Comparison of ENCODE assay signal across 8 mouse cellular contexts in the genomic region with DNA sequence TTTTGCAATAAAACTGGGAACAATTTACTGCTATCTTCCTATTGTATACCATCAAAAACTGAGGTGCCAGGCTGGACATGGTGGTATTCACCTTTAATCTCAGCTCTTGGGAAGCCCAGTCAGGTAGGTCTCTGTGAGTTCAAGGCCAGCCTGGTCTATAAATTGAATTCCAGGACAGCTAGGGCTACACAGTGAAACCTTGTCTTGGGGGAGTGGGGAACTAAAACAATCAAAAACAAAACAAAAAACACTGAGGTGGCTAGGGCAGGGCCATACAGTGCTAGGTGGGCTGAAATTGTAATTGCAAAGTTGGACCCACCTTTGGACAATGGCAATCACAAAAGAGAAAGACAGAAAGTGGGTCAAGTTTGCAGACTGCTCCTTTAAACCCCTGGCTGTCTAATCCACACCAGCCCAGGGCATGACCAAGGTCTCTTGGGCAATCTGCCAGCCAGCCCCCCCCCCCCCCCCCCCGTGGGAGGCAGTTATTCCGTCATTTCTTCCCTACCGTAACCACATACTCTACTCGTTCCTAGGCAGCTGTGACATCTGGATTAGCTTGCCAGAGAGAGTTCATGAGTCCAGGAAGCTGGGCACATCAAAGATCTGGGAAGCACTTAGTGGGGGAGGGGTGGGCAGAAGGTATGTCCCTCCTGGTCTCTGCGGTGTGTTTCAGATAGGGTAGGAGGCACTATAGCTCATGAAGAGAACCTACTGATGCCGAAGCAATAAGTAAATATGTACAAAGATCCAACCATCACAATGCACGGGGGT. TPM values are rescaled to one million over a fixed set of nuclear protein-coding genes. Genes with fewer than 3 reads are reported as not detected.
DNase-seq lines count a peak whose midpoint lies in the region; ATAC-seq and TF ChIP-seq lines count a peak whose summit lies in the region.

No protein-coding gene starts in this region.

- peaks cover 22% of the 10 kb centered on the region for H3K4me1 ChIP-seq in heart, embryonic 10.5 days
- peaks cover 15% of the 10 kb centered on the region for H3K4me1 ChIP-seq in heart, embryonic 16.5 days (ENCODE audit: control insufficient read depth, insufficient read depth, low read length)
- peaks cover 13% of the 10 kb centered on the region for H3K4me1 ChIP-seq in neural tube, embryonic 12.5 days

- ATAC-seq in Patski, result peak; percentile 81
- peak; percentile 58; the same call in 1 of the 2 replicates for ATAC-seq in heart, embryonic 16.5 days (replicated peaks; ENCODE audit: extremely low read depth, insufficient read depth, low FRiP score)
- ATAC-seq in neural tube, embryonic 12.5 days (ENCODE audit: low FRiP score, low read depth), result peak; percentile 84
- ATAC-seq in inflammation-experienced regulatory T-cells, adult 6 months, result no peak

- no peaks in the 10 kb centered on the region for H3K36me3 ChIP-seq in heart, embryonic 10.5 days
- H3K36me3 ChIP-seq in heart, embryonic 16.5 days (ENCODE audit: control insufficient read depth, insufficient read depth), result no peaks in the 10 kb centered on the region
- H3K36me3 ChIP-seq in neural tube, embryonic 12.5 days, result no peaks in the 10 kb centered on the region

- intact Hi-C loops in left cerebral cortex, postnatal 36 days (cut with DNase I), result no loop called here

- DNase-seq in heart, embryonic 10.5 days (ENCODE audit: low spot score), result no peak
- DNase-seq in heart, adult 18-20 months, result no peak
- peak; percentile 73 for DNase-seq in Patski (ENCODE audit: low read depth, low spot score)
- DNase-seq in kidney, postnatal 36 days, result peak; percentile 76 to 77
- no peak for DNase-seq in left cerebral cortex, postnatal 36 days (ENCODE audit: low spot score in 2 of 2)

- POLR2A ChIA-PET in Patski (lab: Charles Lee), result interaction anchor here (0.6 to 1.4 kb wide), 3 partner anchors 12 to 648 kb away, joined by 3 to 5 read pairs (median 3); a partner anchor contains a TSS

- no peaks in the 10 kb centered on the region for H3K27me3 ChIP-seq in heart, embryonic 10.5 days (ENCODE audit: insufficient read depth, poor library complexity, severe bottlenecking)
- H3K27me3 ChIP-seq in Patski, result no peaks in the 10 kb centered on the region
- H3K27me3 ChIP-seq in heart, embryonic 16.5 days (ENCODE audit: control insufficient read depth, insufficient read depth, low read length), result no peaks in the 10 kb centered on the region
- no peaks in the 10 kb centered on the region for H3K27me3 ChIP-seq in neural tube, embryonic 12.5 days (replicated peaks)

- WGBS in heart, embryonic 10.5 days, result 10% methylated on average over 7 of the region's 7 CpGs
- WGBS in heart, embryonic 16.5 days, result 6% methylated on average over 7 of the region's 7 CpGs
- 4% methylated on average over 7 of the region's 7 CpGs for WGBS in neural tube, embryonic 12.5 days

- H3K27ac ChIP-seq in heart, embryonic 10.5 days, result peak overlapping the region; percentile 62
- H3K27ac ChIP-seq in heart, embryonic 16.5 days (ENCODE audit: low read length), result 0 out of 2 replicates have a peak overlapping the region, but pooled peaks have one; percentile 40
- H3K27ac ChIP-seq in neural tube, embryonic 12.5 days, result no peak overlapping the region

- 0 out of 2 replicates have a peak overlapping the region, but pooled peaks have one; percentile 5 for H3K4me3 ChIP-seq in heart, embryonic 10.5 days
- no peak overlapping the region for H3K4me3 ChIP-seq in heart, embryonic 16.5 days (ENCODE audit: low read length)
- H3K4me3 ChIP-seq in neural tube, embryonic 12.5 days, result no peak overlapping the region

- peak overlapping the region; percentile 28; the same call in 1 of the 2 replicates for H3K9ac ChIP-seq in heart, embryonic 16.5 days (ENCODE audit: low read length)
- no peak overlapping the region for H3K9ac ChIP-seq in neural tube, embryonic 12.5 days

- in situ Hi-C loops in Patski (cut with MboI; ENCODE audit: low pct_unique_long_range_greater_than_20kb), result no loop called here

- peak overlapping the region; percentile 1; the same call in 1 of the 2 replicates for H3K4me2 ChIP-seq in heart, embryonic 16.5 days (ENCODE audit: low read depth, low read length)
- H3K4me2 ChIP-seq in neural tube, embryonic 12.5 days (replicated peaks), result peak overlapping the region; percentile 30

- no peak for TF ChIP-seq CTCF in Patski (IDR thresholded peaks at IDR 0.05)

- CTCF ChIA-PET in Patski (lab: Charles Lee), result interaction anchor here (0.7 kb wide), 1 partner anchor 10 kb away, joined by 3 read pairs; no protein-coding TSS in a partner anchor

- H3K9me3 ChIP-seq in heart, embryonic 10.5 days, result no peaks in the 10 kb centered on the region
- no peaks in the 10 kb centered on the region for H3K9me3 ChIP-seq in heart, embryonic 16.5 days (replicated peaks; ENCODE audit: control insufficient read depth, low read length)
- no peaks in the 10 kb centered on the region for H3K9me3 ChIP-seq in neural tube, embryonic 12.5 days

RNA-seq across cellular contexts. Expression of a gene that starts 12.3 kb away (rescaled TPM):
- 40.7 and 41.3 TPM in 2 replicates for polyA plus RNA-seq in heart, embryonic 10.5 days (2016; fragmentation: Nextera tagmentation; extraction: Ambion mirVana)
- total RNA-seq in heart, adult 18-20 months (2021), result 10 to 100 TPM; 31.5 to 34.4 TPM
- 45.3 TPM for polyA plus RNA-seq in Patski (2021)
- polyA plus RNA-seq in heart, embryonic 16.5 days (2015; fragmentation: Nextera tagmentation; extraction: Ambion mirVana), result 27.3 and 29.1 TPM in 2 replicates
- polyA plus RNA-seq in neural tube, embryonic 12.5 days (2016; fragmentation: Nextera tagmentation; extraction: Ambion mirVana), result 15.9 and 16.1 TPM in 2 replicates
- 10 to 100 TPM; 17.7 to 27.5 TPM for total RNA-seq in left cerebral cortex, postnatal 36 days (2021)
- 10 to 100 TPM in 1 of 3 experiments, 1 to 10 TPM in 2; 4.7 to 13.5 (median 9.6) TPM for polyA plus RNA-seq in inflammation-experienced regulatory T-cells, adult 6 months (2017; shearing (Covaris generic))

Comparison
In these comparisons a context has a peak if more than half of its experiments do, and no peak if none do; other contexts are left out.
1. DNase-seq: peak in Patski (single experiment) and kidney, postnatal 36 days (2 of 2); none in heart, embryonic 10.5 days (single experiment), heart, adult 18-20 months (0 of 2) and left cerebral cortex, postnatal 36 days (0 of 2).